Mouse (Mus musculus): ENCODE results near the gene Plin5.

The Plin5 gene

DNA sequence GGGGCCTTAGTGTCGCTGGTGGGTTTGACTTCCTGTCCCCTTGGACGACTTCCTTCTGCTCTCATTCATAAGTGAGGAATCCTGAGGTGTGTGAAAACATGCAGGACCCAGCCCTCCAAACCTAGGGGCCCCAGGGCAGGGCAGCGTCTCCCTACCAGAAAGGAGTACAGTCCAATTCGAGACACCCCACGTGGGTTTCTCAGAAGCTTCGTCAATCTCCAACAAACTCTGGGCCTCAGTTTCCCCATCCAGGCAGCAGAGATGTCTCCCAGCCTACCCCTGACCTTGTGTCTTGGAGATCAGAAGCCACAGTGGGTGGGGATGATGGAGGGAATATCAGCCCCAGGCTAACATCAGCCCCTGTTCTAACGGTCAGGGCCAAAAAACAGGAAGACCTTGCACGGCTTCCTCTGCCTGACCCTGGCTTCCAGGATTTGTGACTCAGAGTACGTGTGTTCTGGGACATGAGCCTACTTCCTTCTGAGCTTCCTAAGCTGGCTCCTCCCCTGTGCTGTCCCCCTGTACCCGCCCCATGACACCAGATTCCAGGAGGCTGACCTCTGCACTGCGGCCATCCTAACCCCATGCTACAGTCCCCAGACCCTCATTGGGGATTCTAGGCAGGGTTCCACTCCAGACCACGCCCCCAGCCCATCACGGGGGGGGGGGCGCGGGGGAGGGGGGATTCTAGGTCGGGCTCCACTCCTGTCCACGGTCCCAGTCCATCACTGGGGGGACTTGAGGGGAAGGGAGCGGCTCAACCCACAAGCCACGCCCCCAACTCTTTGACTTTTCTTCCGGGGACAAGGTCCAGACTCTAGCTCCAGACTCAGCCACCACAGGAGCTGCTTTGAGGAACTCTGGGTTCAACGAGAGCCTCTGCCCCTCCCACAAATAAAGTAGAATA, 16.3 kb upstream of the Plin5 start:
- peak; percentile 54 for DNase-seq (ENCODE audit: low read depth, low spot score)

DNA sequence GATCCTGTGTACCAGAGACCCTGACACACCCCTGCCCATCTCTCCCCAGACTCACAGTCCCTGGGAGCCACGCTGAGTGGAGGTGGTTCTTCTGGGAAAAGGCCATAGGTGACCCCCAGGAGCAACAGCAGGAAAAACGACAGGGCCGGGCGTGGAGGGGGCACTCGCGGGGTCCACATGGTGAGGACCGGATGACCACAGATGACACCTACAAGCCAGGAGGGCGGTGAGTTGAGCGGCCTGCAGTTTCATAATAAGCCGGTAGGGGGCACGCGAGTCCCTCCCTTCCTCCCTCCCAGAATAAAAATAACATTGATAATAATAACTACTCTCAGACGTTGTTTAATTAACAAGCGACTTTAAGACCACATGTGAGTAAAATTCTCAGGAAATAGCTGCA, 15.3 kb upstream of the Plin5 start:
- DNase-seq (ENCODE audit: low read depth, low spot score): peak; percentile 81

GRCm38 (mm10) chr17:56131814-56132213, 14.4 kb upstream of the Plin5 start:
- DNase-seq (ENCODE audit: low read depth, low spot score): peak; percentile 83

GRCm38 (mm10) chr17:56131136-56131535, 13.7 kb upstream of the Plin5 start:
- no peak for DNase-seq (ENCODE audit: low read depth, low spot score)

- no peak for DNase-seq (ENCODE audit: low read depth, low spot score)
Measured at GRCm38 (mm10) chr17:56128246-56128645, 10.8 kb upstream of the Plin5 start.

DNA sequence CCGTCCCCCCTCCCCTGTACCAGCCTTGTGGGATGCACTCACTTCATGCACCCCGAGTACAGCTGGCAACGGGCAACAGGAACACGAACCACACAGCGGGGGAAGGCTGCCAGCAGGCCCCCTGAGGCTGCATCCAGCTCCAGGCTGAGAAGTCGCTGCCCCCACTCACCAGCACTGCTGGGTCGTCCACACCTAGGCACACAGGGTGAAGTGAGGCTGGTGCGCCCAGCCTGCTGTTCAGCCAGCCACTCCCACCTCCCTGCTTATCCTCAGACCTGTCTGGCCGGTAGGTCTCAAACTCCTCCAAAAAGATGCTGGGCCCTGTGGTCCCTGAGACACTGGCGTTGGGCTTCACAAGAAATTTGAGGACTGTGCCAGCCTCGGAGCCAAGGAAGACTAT, 8.8 kb upstream of the Plin5 start:
- DNase-seq (ENCODE audit: low read depth, low spot score): no peak

DNA sequence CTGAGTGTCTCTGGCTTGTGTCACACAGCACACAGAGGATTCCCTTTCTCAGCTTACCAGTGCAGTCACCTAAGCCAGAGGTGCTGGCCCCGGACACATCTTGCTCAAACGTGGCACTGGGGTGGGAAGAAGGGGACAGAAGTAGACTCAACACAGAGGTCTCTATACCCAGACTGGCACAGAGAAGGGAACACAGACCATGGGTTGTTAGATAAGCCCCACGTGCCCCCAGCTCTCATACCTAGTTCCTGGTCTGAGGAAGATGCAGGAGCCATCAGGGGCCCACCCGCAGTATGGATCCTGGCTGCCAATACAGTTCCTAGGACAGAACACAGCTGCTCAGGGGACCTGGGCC, 7.9 kb upstream of the Plin5 start:
- DNase-seq (ENCODE audit: low read depth, low spot score): no peak

DNA sequence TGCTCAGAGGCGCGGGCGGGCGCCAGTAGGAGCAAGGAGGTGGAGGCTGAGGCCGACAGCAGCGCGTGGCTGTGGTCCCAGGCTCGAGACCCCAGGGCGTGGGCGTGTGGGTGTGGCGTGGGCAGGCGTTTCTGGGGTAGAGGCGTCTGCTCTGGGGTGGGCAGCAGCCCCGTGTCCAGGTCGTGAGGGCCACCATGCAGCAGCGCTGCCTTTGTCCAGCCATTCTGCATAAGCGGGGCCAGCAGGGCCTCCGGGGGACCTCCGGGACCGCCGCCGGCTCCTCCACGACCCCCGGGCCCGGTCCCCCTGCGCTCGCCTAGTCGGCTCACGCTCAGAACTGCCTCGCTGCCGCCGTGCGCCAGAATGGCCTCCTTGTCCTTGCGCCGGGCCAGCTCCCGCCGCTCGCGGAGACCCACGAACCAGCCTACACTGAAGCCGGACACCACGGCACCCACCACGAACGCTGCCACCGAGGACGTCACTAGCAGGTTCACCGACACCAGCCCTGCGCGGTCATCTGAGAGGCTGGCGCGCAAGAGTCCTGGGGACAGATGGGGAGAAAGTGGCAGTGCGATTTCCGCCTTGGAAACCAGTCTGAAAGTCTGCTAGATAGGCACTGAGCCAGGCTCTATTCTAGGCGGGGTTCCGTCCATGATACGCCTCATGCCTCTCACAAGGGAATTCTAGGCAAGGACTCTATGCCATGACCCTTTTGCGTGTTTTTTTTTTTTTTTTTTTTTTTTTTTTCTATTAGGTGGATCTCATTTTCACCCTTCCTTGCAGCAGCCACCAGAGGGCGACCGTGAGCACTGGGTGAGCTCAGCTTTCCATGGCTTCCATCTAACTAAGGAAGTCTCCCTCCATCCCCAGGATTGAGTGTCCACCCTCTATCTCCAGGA, 7.2 kb upstream of the Plin5 start:
- DNase-seq (ENCODE audit: low read depth, low spot score): peak; percentile 76

- no peak for DNase-seq (ENCODE audit: low read depth, low spot score)
Measured at GRCm38 (mm10) chr17:56123681-56124340, 6.4 kb upstream of the Plin5 start.

DNA sequence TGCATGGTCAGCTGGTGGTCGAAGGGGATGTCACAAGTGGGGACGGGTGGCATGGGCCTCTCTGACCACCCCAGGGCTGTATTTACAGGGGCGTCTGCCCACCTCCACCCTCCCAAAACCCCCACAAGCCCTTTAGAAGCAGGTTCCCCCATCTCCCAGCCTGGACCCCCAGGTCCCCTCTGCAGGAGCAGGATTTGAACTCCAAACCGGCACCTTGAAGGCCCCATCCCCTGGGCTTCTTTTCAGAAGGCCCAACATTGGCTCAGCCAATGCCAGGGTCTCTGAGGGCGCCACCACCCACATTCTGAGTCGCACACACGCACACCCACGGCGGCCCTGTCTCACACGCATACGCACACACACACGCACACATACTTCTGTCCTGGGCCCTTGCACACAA, 5.8 kb upstream of the Plin5 start:
- DNase-seq (ENCODE audit: low read depth, low spot score): no peak

- no peak for DNase-seq (ENCODE audit: low read depth, low spot score)
Measured at GRCm38 (mm10) chr17:56121826-56122225, 4.4 kb upstream of the Plin5 start, which contains the start of gene Lrg1. Gene Lrg1 (minus strand): TSS chr17:56122001.

DNA sequence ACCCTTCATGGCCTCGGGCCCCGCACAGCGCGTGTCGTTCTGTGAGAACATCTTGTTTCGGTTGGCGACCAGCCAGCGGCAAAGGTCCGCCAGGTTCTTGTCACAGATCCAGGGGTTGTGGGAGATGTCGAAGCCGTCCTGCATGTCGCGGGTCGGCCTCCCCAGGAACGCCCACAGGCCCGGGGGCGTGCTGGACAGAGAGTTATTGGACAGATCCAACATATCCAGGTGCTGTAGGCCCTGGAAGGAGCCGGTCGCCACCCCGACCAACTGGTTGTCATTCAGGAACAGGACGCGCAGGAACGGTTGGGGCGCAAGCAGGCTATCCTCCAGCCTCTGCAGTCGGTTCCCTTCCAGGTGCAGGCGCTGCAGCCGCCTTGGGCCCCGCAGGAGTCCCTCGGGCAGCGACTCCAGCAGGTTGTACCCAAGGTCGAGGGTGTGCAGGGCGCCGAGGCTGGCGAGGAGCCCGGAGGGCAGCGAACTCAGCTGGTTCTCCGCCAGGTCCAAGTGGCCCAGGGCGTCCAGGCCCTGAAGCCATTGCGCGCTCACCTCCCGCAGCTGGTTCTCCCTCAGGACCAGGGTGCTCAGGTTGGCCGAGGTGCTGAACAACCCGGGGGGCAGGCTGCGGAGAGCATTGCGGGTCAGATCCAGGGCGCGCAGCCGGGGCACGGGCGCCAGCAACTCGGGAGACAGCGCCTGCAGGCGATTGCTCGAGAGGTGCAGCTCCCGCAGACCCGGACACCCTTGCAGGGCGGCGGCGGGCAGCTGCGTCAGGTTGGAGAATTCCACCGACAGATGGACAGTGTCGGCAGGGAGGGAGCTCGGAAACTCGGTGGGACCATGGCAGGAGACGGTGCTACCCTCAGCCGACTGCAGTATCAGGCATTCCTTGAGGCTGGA, 2.8 kb upstream of the Plin5 start:
- no peak for DNase-seq (ENCODE audit: low read depth, low spot score)

GRCm38 (mm10) chr17:56119431-56119830, 2.0 kb upstream of the Plin5 start:
- no peak for DNase-seq (ENCODE audit: low read depth, low spot score)

DNA sequence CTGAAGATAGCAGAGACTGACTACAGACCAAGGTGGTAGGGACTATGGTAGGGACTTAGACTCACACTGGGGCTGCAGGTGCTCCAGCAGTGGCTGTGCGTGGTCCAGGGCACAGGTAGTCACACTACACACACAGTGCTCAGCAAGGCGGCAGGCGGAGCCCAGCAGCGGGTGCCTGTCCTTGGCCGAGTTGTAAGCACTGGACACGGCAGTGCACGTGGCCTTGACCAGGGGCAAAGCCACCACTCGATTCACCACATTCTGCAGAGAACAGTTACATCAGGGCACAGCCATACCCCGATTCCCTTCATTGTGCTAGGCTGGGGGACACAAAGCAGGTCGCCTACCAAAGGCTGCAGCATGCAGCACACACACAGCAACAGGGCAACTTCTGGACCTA, 1.2 kb downstream of the Plin5 start:
- no peak for DNase-seq (ENCODE audit: low read depth, low spot score)

GRCm38 (mm10) chr17:56112743-56113142, 4.7 kb downstream of the Plin5 start:
- DNase-seq (ENCODE audit: low read depth, low spot score): no peak

DNA sequence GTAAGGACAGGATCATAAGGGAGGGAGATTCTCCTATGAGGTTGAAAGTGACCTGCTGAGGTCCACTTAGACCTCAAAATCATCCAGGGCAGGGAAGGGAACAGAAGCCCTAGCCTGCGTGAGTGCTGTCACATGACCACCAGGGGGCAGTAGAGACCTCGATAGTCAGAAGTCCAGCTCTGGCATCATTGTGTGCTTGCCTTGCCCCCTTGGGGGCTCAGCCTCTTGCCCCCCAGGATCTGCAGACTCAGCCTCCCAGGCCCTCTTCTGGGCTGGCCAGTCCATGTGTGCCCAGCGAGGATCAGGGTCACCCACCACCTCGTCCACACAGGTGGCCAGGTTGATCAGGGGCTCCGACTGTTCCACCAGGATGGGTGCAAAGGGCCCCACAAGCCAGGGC, 5.5 kb downstream of the Plin5 start:
- DNase-seq (ENCODE audit: low read depth, low spot score): peak; percentile 87

GRCm38 (mm10) chr17:56111021-56111420, 6.4 kb downstream of the Plin5 start:
- DNase-seq (ENCODE audit: low read depth, low spot score): peak; percentile 22

GRCm38 (mm10) chr17:56110571-56110970, 6.8 kb downstream of the Plin5 start:
- DNase-seq (ENCODE audit: low read depth, low spot score): peak; percentile 34

GRCm38 (mm10) chr17:56109219-56110051, 8.0 kb downstream of the Plin5 start, which contains the start of gene Plin4:
Gene Plin4 (minus strand): TSS chr17:56109803.
- DNase-seq (ENCODE audit: low read depth, low spot score): peak; percentile 94

Data from 3T3-L1 (cell line).